Mouse (Mus musculus) midbrain, embryonic 15.5 days (tissue): Measurements from ENCODE around the gene Nrxn1. TPM values are rescaled to one million over a fixed set of nuclear protein-coding genes. Genes with fewer than 3 reads are reported as not detected.

Source experiments
- ATAC-seq: fragments of 200-750 bp; cut with Nextera tagmentation; replicated peaks from 2 replicates; pipeline ENCODE4 v1.8.0; 2017; ENCODE audit warnings: moderate TSS enrichment
- H3K27ac ChIP-seq: fragments of 300-500 bp; sonication (generic); 2 replicates; pipeline ENCODE4 v1.5.1; 2015; ENCODE audit warnings: mild to moderate bottlenecking, inconsistent platforms
- H3K27me3 ChIP-seq: fragments of 300-500 bp; sonication (generic); replicated peaks from 2 replicates; pipeline ENCODE4 v1.6.1; 2015; ENCODE audit warnings: inconsistent platforms
- H3K36me3 ChIP-seq: fragments of 300-500 bp; sonication (generic); replicated peaks from 2 replicates; pipeline ENCODE4 v1.6.1; 2015; ENCODE audit warnings: inconsistent platforms
- H3K4me1 ChIP-seq: fragments of 300-500 bp; sonication (generic); 2 replicates; pipeline ENCODE4 v1.6.1; 2015; ENCODE audit warnings: inconsistent platforms
- H3K4me2 ChIP-seq: fragments of 300-500 bp; sonication (generic); 2 replicates; pipeline ENCODE4 v1.6.1; 2015; ENCODE audit warnings: inconsistent platforms, mild to moderate bottlenecking, moderate library complexity
- H3K4me3 ChIP-seq: fragments of 300-500 bp; sonication (generic); 2 replicates; pipeline ENCODE4 v1.5.1; 2015; ENCODE audit warnings: mild to moderate bottlenecking, inconsistent platforms
- H3K9ac ChIP-seq: fragments of 300-500 bp; sonication (generic); 2 replicates; pipeline ENCODE4 v1.6.1; 2015; ENCODE audit warnings: mild to moderate bottlenecking, inconsistent platforms
- H3K9me3 ChIP-seq: fragments of 300-500 bp; sonication (generic); 2 replicates; pipeline ENCODE4 v1.6.1; 2016; ENCODE audit warnings: inconsistent platforms
- WGBS: fragments of 180-500 bp; shearing (Covaris S2); methylation state at CpG from one replicate; pipeline ENCODE4 v1.1.7; 2015; ENCODE audit warnings: mixed read lengths; 5-methylcytosine and 5-hydroxymethylcytosine counted together
- polyA plus RNA-seq: library from polyadenylated mRNA; unstranded; fragments of >200 nt; fragmentation: Nextera tagmentation; extraction: Ambion mirVana; gene quantifications from 2 replicates; pipeline ENCODE4 v1.2.1, GENCODE M21; 2015

Nrxn1 gene
- polyA plus RNA-seq, 1 experiment from 2014 or later, result 210 TPM

GRCm38 (mm10) chr17:90122796-90123481 is 969.9 kb downstream of the Nrxn1 start:
- Histone ChIP-seq H3K27me3 (no peaks in the 10 kb centered on the region), H3K4me1 (no peaks in the 10 kb centered on the region), H3K9ac (no peak overlapping the region), H3K4me2 (no peak overlapping the region), H3K4me3 (no peak overlapping the region), H3K27ac (no peak overlapping the region), H3K9me3 (no peaks in the 10 kb centered on the region), H3K36me3 (no peaks in the 10 kb centered on the region)
- no peak for ATAC-seq
- WGBS, result 73% methylated on average over 5 of the region's 5 CpGs

DNA sequence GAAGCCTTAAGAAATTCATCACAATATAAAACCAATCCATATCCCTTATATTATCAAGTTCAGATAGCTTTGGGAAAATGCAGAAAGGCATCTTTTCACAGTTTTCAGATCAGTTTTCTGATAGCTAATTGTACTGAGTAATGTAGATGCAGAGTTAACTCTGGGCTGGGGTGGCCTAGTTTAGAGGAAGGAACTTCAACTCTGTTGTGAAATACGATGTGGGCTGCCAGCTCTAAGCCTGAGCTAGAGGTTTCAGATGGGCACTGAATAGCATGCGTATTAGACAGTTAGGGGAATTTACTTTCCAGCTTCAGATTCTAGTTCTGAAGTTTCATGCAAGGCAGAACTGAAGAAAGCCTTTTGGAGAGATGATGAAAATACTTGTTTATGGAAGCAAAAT is 976.6 kb downstream of the Nrxn1 start:
- Histone ChIP-seq H3K36me3 (no peaks in the 10 kb centered on the region), H3K27me3 (no peaks in the 10 kb centered on the region), H3K4me1 (no peaks in the 10 kb centered on the region), H3K9me3 (no peaks in the 10 kb centered on the region), H3K4me3 (no peak overlapping the region), H3K4me2 (no peak overlapping the region), H3K9ac (no peak overlapping the region), H3K27ac (no peak overlapping the region)
- WGBS, result 83% methylated on average over 2 of the region's 2 CpGs
- no peak for ATAC-seq

DNA sequence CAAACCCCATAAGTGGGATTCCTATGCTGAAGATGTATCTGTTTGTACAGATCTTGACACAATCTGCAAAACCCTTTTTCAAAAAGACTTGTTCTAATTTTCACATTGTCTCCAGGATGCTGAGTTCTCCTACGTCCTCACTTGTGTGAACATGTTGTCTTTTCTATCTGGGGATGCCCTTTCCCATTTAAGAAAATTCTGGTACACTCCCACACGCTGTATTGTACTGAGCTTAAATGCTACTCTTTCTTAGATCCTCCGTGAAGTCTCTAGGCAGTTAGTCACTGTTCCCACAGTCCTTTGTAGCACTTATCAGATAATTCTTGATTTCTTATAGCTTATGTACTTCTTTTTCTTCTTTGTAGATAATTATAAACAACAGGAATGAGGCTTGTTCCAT is 997.9 kb downstream of the Nrxn1 start:
- H3K27me3 ChIP-seq, result no peaks in the 10 kb centered on the region
- no peak for ATAC-seq
- no peaks in the 10 kb centered on the region for H3K9me3 ChIP-seq
- WGBS, result 79% methylated on average over 3 of the region's 3 CpGs
- H3K9ac ChIP-seq, result no peak overlapping the region
- H3K4me3 ChIP-seq, result no peak overlapping the region
- no peaks in the 10 kb centered on the region for H3K4me1 ChIP-seq
- no peak overlapping the region for H3K27ac ChIP-seq
- no peaks in the 10 kb centered on the region for H3K36me3 ChIP-seq
- H3K4me2 ChIP-seq, result no peak overlapping the region

- Histone ChIP-seq H3K9ac (peak overlapping the region; percentile 54), H3K27me3 (no peaks in the 10 kb centered on the region), H3K9me3 (no peaks in the 10 kb centered on the region), H3K4me1 (peaks cover 16% of the 10 kb centered on the region), H3K4me3 (peak overlapping the region; percentile 45), H3K27ac (peak overlapping the region; percentile 88), H3K36me3 (no peaks in the 10 kb centered on the region), H3K4me2 (peak overlapping the region; percentile 75)
- under 1% methylated on average over 12 of the region's 12 CpGs for WGBS
- ATAC-seq, result peak; percentile 100
These were observed 1004.6 kb downstream of the Nrxn1 start for GRCm38 (mm10) chr17:90088314-90088650.

DNA sequence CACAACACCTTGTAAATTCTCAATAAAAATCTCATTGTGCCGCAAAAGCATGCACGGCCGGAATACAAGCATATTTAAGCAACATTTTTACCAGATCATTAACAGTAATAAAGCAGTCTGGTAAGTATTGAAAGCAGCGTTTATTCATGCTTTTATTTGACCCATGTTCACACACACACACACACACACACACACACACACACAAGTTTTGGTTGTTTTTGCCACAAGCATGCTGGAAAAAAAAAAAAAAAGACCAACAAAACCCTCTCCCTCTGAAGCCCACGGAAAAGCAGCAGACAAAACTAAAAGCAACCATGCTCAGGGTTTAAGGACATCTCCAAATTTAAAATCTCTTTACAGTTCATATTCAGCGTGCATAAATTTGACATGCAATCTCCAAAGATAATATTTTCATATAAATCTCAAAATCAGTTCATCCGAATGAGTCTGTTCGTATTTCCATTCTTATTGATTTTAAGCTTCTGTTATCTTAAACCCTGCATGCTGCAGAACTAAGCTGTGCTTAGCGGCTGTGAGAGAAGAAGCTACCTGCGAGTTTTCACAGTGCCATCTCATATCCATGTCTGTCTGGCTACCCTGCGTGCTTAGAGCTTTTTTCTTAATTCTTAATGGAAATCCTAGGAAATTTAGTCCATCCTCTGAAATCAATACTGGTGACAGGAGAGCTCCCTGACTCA is 1005.1 kb downstream of the Nrxn1 start:
- Histone ChIP-seq H3K4me1 (peaks cover 16% of the 10 kb centered on the region), H3K9ac (peak overlapping the region; percentile 54)
- ATAC-seq, result peak; percentile 78

GRCm38 (mm10) chr17:90086826-90087225 is 1006.0 kb downstream of the Nrxn1 start:
- no peak overlapping the region; the same call in 1 of the 2 replicates for H3K4me3 ChIP-seq
- whole genome bisulfite sequencing, result 5% methylated on average over 1 of the region's 1 CpGs
- H3K9ac ChIP-seq, result no peak overlapping the region; the same call in 1 of the 2 replicates
- H3K4me2 ChIP-seq, result peak overlapping the region; percentile 34
- no peaks in the 10 kb centered on the region for H3K36me3 ChIP-seq
- peaks cover 16% of the 10 kb centered on the region for H3K4me1 ChIP-seq
- H3K9me3 ChIP-seq, result no peaks in the 10 kb centered on the region
- H3K27ac ChIP-seq, result peak overlapping the region; percentile 74
- no peaks in the 10 kb centered on the region for H3K27me3 ChIP-seq
- peak; percentile 69 for ATAC-seq

More for the DNA sequence above, 1005.1 kb downstream of the Nrxn1 start:
- Histone ChIP-seq H3K4me3 (peak overlapping the region; percentile 45), H3K4me2 (peak overlapping the region; percentile 75), H3K27me3 (no peaks in the 10 kb centered on the region), H3K27ac (peak overlapping the region; percentile 88), H3K9me3 (no peaks in the 10 kb centered on the region), H3K36me3 (no peaks in the 10 kb centered on the region)
- 39% methylated on average over 11 of the region's 11 CpGs for WGBS

- peaks cover 11% of the 10 kb centered on the region; the same call in 1 of the 2 replicates for H3K4me1 ChIP-seq
- no peak for ATAC-seq
- no peak overlapping the region for H3K9ac ChIP-seq
- H3K27me3 ChIP-seq, result no peaks in the 10 kb centered on the region
- WGBS, result 28% methylated on average over 6 of the region's 6 CpGs
- no peak overlapping the region for H3K4me3 ChIP-seq
- peak overlapping the region; percentile 45; the same call in 1 of the 2 replicates for H3K27ac ChIP-seq
- no peak overlapping the region for H3K4me2 ChIP-seq
- H3K9me3 ChIP-seq, result no peaks in the 10 kb centered on the region
- no peaks in the 10 kb centered on the region for H3K36me3 ChIP-seq
These were observed 1013.9 kb downstream of the Nrxn1 start for GRCm38 (mm10) chr17:90079003-90079402.

DNA sequence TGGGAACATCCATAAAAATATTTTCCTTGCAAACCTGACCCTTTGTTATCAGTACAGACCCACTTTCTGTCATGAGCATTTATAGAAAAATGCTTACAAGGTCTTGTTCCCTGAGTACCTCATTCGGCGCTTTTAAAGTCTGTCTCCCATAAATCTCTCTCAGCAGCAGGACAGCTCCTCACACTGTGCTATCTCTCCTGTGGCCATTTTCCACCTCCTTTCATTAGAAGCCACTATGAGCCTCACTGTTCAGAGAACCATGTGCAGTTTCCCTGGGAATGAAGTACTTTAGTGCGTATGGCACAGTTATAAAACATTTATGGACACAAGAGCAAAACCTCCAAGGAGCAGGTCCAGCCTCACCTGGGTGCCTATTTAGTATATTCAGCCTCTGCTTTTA is 1014.4 kb downstream of the Nrxn1 start:
- peak overlapping the region; percentile 45; the same call in 1 of the 2 replicates for H3K27ac ChIP-seq
- 66% methylated on average over 3 of the region's 3 CpGs for WGBS
- no peaks in the 10 kb centered on the region for H3K9me3 ChIP-seq
- H3K36me3 ChIP-seq, result no peaks in the 10 kb centered on the region
- no peak overlapping the region for H3K9ac ChIP-seq
- H3K4me2 ChIP-seq, result no peak overlapping the region
- ATAC-seq, result no peak
- H3K4me3 ChIP-seq, result no peak overlapping the region
- no peaks in the 10 kb centered on the region for H3K27me3 ChIP-seq
- peaks cover 11% of the 10 kb centered on the region; the same call in 1 of the 2 replicates for H3K4me1 ChIP-seq

DNA sequence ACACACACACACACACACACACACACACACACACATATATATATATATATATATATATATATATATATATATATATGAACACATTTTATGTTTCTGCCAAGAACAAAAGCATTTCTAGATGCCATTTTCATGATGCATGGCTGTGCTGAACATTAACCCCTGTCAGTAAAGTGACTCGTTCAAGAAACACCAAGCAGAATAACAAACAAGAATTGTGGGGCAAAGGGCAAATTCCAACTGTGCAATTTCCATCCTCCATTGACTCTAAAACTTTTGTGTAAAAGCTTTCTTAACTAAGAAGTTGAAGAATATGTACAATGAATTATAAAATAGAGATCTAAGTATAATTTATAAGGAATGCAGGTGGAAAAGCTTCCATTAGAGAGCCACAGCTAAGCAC is 1030.0 kb downstream of the Nrxn1 start:
- Histone ChIP-seq H3K27ac (no peak overlapping the region), H3K27me3 (no peaks in the 10 kb centered on the region), H3K4me2 (no peak overlapping the region), H3K36me3 (no peaks in the 10 kb centered on the region), H3K4me1 (peaks cover 11% of the 10 kb centered on the region), H3K4me3 (no peak overlapping the region), H3K9ac (no peak overlapping the region), H3K9me3 (no peaks in the 10 kb centered on the region)
- WGBS, result 20% methylated on average over 1 of the region's 1 CpGs
- no peak for ATAC-seq

GRCm38 (mm10) chr17:90060872-90061271 is 1032.0 kb downstream of the Nrxn1 start:
- Histone ChIP-seq H3K36me3 (no peaks in the 10 kb centered on the region), H3K4me3 (no peak overlapping the region), H3K27me3 (no peaks in the 10 kb centered on the region), H3K4me2 (no peak overlapping the region), H3K9me3 (no peaks in the 10 kb centered on the region), H3K9ac (no peak overlapping the region), H3K4me1 (peaks cover 11% of the 10 kb centered on the region), H3K27ac (no peak overlapping the region)
- WGBS, result 30% methylated on average over 5 of the region's 5 CpGs
- ATAC-seq, result peak; percentile 86; the same call in 1 of the 2 replicates

- Histone ChIP-seq H3K9ac (no peak overlapping the region), H3K27ac (peak overlapping the region; percentile 43; the same call in 1 of the 2 replicates), H3K36me3 (no peaks in the 10 kb centered on the region), H3K27me3 (no peaks in the 10 kb centered on the region), H3K9me3 (no peaks in the 10 kb centered on the region), H3K4me3 (no peak overlapping the region), H3K4me1 (peaks cover 11% of the 10 kb centered on the region), H3K4me2 (no peak overlapping the region)
- ATAC-seq, result no peak
- whole genome bisulfite sequencing, result 34% methylated on average over 3 of the region's 3 CpGs
These were observed 1032.7 kb downstream of the Nrxn1 start for GRCm38 (mm10) chr17:90060168-90060567.

DNA sequence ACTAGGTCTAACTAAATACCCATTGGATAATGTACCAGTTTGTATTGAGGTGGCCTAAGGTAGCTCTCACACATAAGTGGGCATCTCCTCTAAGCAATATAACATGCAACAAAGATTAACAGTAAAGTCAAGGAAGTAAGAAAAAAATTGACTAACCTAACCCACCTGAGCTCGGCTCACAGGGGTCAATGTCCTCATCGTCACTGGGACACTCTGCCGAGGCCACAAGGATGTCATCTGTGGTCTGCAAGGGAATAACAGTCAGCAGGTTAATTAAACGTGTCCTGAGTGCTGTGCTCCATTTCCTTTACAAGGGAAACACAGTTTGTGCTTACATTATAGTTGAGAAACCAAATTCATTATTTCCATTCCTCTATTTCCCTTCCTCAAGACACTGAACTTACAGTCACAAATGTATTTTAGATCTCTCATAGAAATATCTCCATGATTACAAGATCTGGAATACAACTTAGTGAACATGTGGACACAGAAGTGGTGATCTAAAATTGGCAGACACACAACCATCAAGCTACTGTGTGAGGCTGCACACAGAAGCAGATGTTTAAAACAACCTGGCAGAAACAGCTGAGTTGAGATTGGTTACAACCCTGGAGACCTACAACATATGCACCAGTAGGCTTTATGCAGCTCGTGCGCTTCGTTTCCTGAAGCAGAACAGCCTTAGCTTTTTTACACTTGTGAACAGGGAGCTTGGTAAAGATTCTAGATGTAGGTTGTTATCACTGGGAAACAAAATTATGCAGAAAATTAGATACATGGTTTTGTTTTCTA is 1033.4 kb downstream of the Nrxn1 start:
- H3K27ac ChIP-seq, result peak overlapping the region; percentile 10; the same call in 1 of the 2 replicates
- H3K9me3 ChIP-seq, result no peaks in the 10 kb centered on the region
- no peak overlapping the region for H3K4me3 ChIP-seq
- H3K9ac ChIP-seq, result no peak overlapping the region
- no peaks in the 10 kb centered on the region for H3K27me3 ChIP-seq
- H3K4me1 ChIP-seq, result peaks cover 11% of the 10 kb centered on the region
- WGBS, result 64% methylated on average over 7 of the region's 7 CpGs
- peak; percentile 46; the same call in 1 of the 2 replicates for ATAC-seq
- H3K4me2 ChIP-seq, result no peak overlapping the region
- no peaks in the 10 kb centered on the region for H3K36me3 ChIP-seq
